In the genomic region with DNA sequence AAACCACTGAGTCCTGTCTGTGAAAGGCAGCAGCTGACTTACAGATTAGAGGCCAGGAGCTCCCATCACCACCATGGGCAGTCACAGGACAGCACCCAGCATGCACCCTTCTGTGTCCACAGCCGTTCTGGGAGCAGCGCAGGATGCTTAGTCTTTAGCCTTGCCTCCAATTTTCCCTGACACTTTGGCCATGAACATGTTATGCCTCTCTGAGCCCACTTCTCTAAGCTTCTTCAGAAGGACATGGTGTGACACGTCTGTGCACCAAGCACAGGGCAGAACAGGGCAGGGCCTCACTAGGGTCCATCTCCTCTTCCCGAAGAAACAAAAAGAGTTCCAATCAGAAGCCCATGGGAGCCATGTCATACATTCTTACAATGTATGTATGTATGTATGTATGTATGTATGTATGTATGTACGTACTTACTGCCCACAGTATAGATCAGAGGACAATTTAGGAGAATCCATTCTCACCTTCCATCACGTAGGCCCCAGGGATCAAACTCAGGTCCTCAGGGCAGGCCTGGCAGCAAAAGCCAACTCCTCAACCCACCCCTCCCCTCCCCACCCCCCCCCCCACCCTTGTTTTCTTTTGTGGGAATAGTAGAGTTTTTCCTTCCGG, we compare ENCODE assay signal across 24 mouse cellular contexts. TPM values are rescaled to one million over a fixed set of nuclear protein-coding genes. Genes with fewer than 3 reads are reported as not detected.
DNase-seq lines count a peak whose midpoint lies in the region; ATAC-seq and TF ChIP-seq lines count a peak whose summit lies in the region.
"Had no signal": no experiment of that assay in that cellular context is flagged by ENCODE, and none has a peak within 500 bp of the region (broad histone marks: within the 10 kb centered on the region; RNA-seq: fewer than 3 reads in every experiment).

No protein-coding gene starts in this region.

- H3K36me3 ChIP-seq in forebrain, embryonic 10.5 days (replicated peaks) = peaks cover 18% of the 10 kb centered on the region
- no peaks in the 10 kb centered on the region for H3K36me3 ChIP-seq in forebrain, embryonic 11.5 days (ENCODE audit: control insufficient read depth, insufficient read depth, low read length)
- H3K36me3 ChIP-seq in heart, embryonic 12.5 days = peaks cover 34% of the 10 kb centered on the region
- H3K36me3 ChIP-seq in midbrain, embryonic 10.5 days = peaks cover 13% of the 10 kb centered on the region; the same call in 1 of the 2 replicates
- H3K36me3 ChIP-seq in midbrain, embryonic 14.5 days (ENCODE audit: control insufficient read depth, insufficient read depth, low read length) = no peaks in the 10 kb centered on the region
- H3K36me3 ChIP-seq in stomach, postnatal 0 days (ENCODE audit: control insufficient read depth, insufficient read depth, low read length) = peaks cover 2% of the 10 kb centered on the region
- H3K36me3 ChIP-seq: neural tube, embryonic 13.5 days had no signal

- TF ChIP-seq EP300 in stomach, postnatal 0 days (optimal IDR thresholded peaks at IDR 0.05) = no peak

- WGBS in forebrain, embryonic 10.5 days = 87% methylated on average over 7 of the region's 7 CpGs
- WGBS in forebrain, embryonic 11.5 days = 78% methylated on average over 7 of the region's 7 CpGs
- WGBS in heart, embryonic 12.5 days = 76% methylated on average over 7 of the region's 7 CpGs
- WGBS in midbrain, embryonic 10.5 days = 78% methylated on average over 7 of the region's 7 CpGs
- 80% methylated on average over 7 of the region's 7 CpGs for WGBS in midbrain, embryonic 14.5 days
- WGBS in stomach, postnatal 0 days = 67% methylated on average over 7 of the region's 7 CpGs

- H3K9me3 ChIP-seq in forebrain, embryonic 10.5 days = no peaks in the 10 kb centered on the region
- no peaks in the 10 kb centered on the region for H3K9me3 ChIP-seq in forebrain, embryonic 11.5 days (ENCODE audit: control insufficient read depth, low read length)
- no peaks in the 10 kb centered on the region for H3K9me3 ChIP-seq in heart, embryonic 12.5 days (replicated peaks)
- H3K9me3 ChIP-seq in midbrain, embryonic 10.5 days (replicated peaks) = no peaks in the 10 kb centered on the region
- H3K9me3 ChIP-seq in midbrain, embryonic 14.5 days (ENCODE audit: control insufficient read depth, low read length) = no peaks in the 10 kb centered on the region
- no peaks in the 10 kb centered on the region for H3K9me3 ChIP-seq in stomach, postnatal 0 days (ENCODE audit: control insufficient read depth, low read length)
- H3K9me3 ChIP-seq: liver, embryonic 12.5 days; neural tube, embryonic 13.5 days had no signal

- H3K9ac ChIP-seq in forebrain, embryonic 11.5 days (ENCODE audit: low read length) = no peak overlapping the region
- no peak overlapping the region for H3K9ac ChIP-seq in heart, embryonic 12.5 days
- H3K9ac ChIP-seq in midbrain, embryonic 14.5 days (replicated peaks; ENCODE audit: low read length) = no peak overlapping the region
- H3K9ac ChIP-seq in stomach, postnatal 0 days (ENCODE audit: low read length) = no peak overlapping the region
- H3K9ac ChIP-seq: liver, embryonic 12.5 days; lung, embryonic 14.5 days; neural tube, embryonic 13.5 days had no signal

- no peaks in the 10 kb centered on the region for H3K27me3 ChIP-seq in forebrain, embryonic 10.5 days (ENCODE audit: poor library complexity, severe bottlenecking)
- H3K27me3 ChIP-seq in forebrain, embryonic 11.5 days (ENCODE audit: control insufficient read depth, insufficient read depth, low read length) = no peaks in the 10 kb centered on the region
- no peaks in the 10 kb centered on the region for H3K27me3 ChIP-seq in heart, embryonic 12.5 days (replicated peaks)
- H3K27me3 ChIP-seq in midbrain, embryonic 10.5 days (ENCODE audit: low read depth, poor library complexity, severe bottlenecking) = no peaks in the 10 kb centered on the region
- H3K27me3 ChIP-seq in midbrain, embryonic 14.5 days (ENCODE audit: control insufficient read depth, insufficient read depth, low read length) = no peaks in the 10 kb centered on the region
- H3K27me3 ChIP-seq in stomach, postnatal 0 days (ENCODE audit: control insufficient read depth, insufficient read depth, low read length) = no peaks in the 10 kb centered on the region
- H3K27me3 ChIP-seq: liver, embryonic 12.5 days; neural tube, embryonic 13.5 days had no signal

- no peak for ATAC-seq in forebrain, embryonic 11.5 days (replicated peaks; ENCODE audit: low FRiP score)
- ATAC-seq in heart, embryonic 12.5 days (ENCODE audit: insufficient number of reproducible peaks, low FRiP score) = no peak
- ATAC-seq in midbrain, embryonic 14.5 days (ENCODE audit: low FRiP score, low TSS enrichment) = no peak
- ATAC-seq in stomach, postnatal 0 days (ENCODE audit: low FRiP score, low TSS enrichment) = peak; percentile 41; the same call in 1 of the 2 replicates
- ATAC-seq: liver, embryonic 12.5 days had no signal

- no peak overlapping the region for H3K4me2 ChIP-seq in forebrain, embryonic 11.5 days (ENCODE audit: low read depth, low read length, severe bottlenecking)
- H3K4me2 ChIP-seq in heart, embryonic 12.5 days = no peak overlapping the region
- H3K4me2 ChIP-seq in midbrain, embryonic 14.5 days (ENCODE audit: low read length) = no peak overlapping the region
- no peak overlapping the region for H3K4me2 ChIP-seq in stomach, postnatal 0 days (replicated peaks; ENCODE audit: low read depth)
- H3K4me2 ChIP-seq: liver, embryonic 12.5 days; lung, embryonic 14.5 days; neural tube, embryonic 13.5 days had no signal

- H3K27ac ChIP-seq in forebrain, embryonic 10.5 days = peak overlapping the region; percentile 40; the same call in 1 of the 2 replicates
- H3K27ac ChIP-seq in forebrain, embryonic 11.5 days (ENCODE audit: low read depth, low read length) = no peak overlapping the region
- peak overlapping the region; percentile 58 for H3K27ac ChIP-seq in heart, embryonic 12.5 days (ENCODE audit: poor library complexity, severe bottlenecking)
- peak overlapping the region; percentile 47 for H3K27ac ChIP-seq in midbrain, embryonic 10.5 days (replicated peaks)
- no peak overlapping the region for H3K27ac ChIP-seq in midbrain, embryonic 14.5 days (replicated peaks; ENCODE audit: low read depth, low read length)
- 0 out of 2 replicates have a peak overlapping the region, but pooled peaks have one; percentile 26 for H3K27ac ChIP-seq in stomach, postnatal 0 days (replicated peaks)
- H3K27ac ChIP-seq: left cerebral cortex, adult 2 months; liver, embryonic 12.5 days; neural tube, embryonic 13.5 days had no signal

- H3K4me3 ChIP-seq in forebrain, embryonic 10.5 days = no peak overlapping the region
- no peak overlapping the region for H3K4me3 ChIP-seq in forebrain, embryonic 11.5 days (ENCODE audit: low read depth, low read length)
- no peak overlapping the region for H3K4me3 ChIP-seq in heart, embryonic 12.5 days
- no peak overlapping the region for H3K4me3 ChIP-seq in midbrain, embryonic 10.5 days
- H3K4me3 ChIP-seq in midbrain, embryonic 14.5 days (replicated peaks; ENCODE audit: low read depth, low read length) = no peak overlapping the region
- no peak overlapping the region for H3K4me3 ChIP-seq in stomach, postnatal 0 days (ENCODE audit: low read depth, low read length)
- H3K4me3 ChIP-seq: left cerebral cortex, adult 2 months; liver, embryonic 12.5 days; neural tube, embryonic 13.5 days had no signal

- no peak for DNase-seq in forebrain, embryonic 10.5 days (ENCODE audit: extremely low spot score, low spot score)
- DNase-seq in forebrain, embryonic 11.5 days (ENCODE audit: low spot score) = no peak
- DNase-seq in heart, adult 9 months (ENCODE audit: low spot score in 2 of 2) = no peak
- DNase-seq in midbrain, embryonic 10.5 days (ENCODE audit: low spot score) = no peak
- DNase-seq in midbrain, embryonic 14.5 days = no peak
- DNase-seq in stomach, postnatal 0 days (ENCODE audit: low spot score) = no peak
- no peak for DNase-seq in embryo, embryonic 10.5 days (ENCODE audit: low spot score)
- DNase-seq: adrenal gland, adult 8-10 months; cerebellum, postnatal 10 days; gastrocnemius, postnatal 10 days; kidney, postnatal 4 days; layer of hippocampus, adult 9-11 months; left cerebral cortex, postnatal 4 days; right cerebral cortex, adult 18-20 months; thymus, adult 18-20 months; thymus, postnatal 4 days had no signal

- no peak for TF ChIP-seq CTCF in stomach, postnatal 0 days (IDR thresholded peaks at IDR 0.05; ENCODE audit: low read depth)

- H3K4me1 ChIP-seq in forebrain, embryonic 10.5 days = peaks cover 17% of the 10 kb centered on the region
- no peaks in the 10 kb centered on the region for H3K4me1 ChIP-seq in forebrain, embryonic 11.5 days (replicated peaks; ENCODE audit: control insufficient read depth, insufficient read depth, low read length)
- H3K4me1 ChIP-seq in heart, embryonic 12.5 days (replicated peaks) = peaks cover 44% of the 10 kb centered on the region
- H3K4me1 ChIP-seq in midbrain, embryonic 10.5 days = peaks cover 13% of the 10 kb centered on the region
- H3K4me1 ChIP-seq in midbrain, embryonic 14.5 days (ENCODE audit: control insufficient read depth, insufficient read depth, low read length) = no peaks in the 10 kb centered on the region
- no peaks in the 10 kb centered on the region; the same call in 1 of the 2 replicates for H3K4me1 ChIP-seq in stomach, postnatal 0 days (replicated peaks; ENCODE audit: control insufficient read depth, insufficient read depth)
- H3K4me1 ChIP-seq: neural tube, embryonic 13.5 days had no signal

RNA-seq across cellular contexts. Expression of gene Pdlim1, which starts 24.9 kb away (rescaled TPM):
- polyA plus RNA-seq in forebrain, embryonic 10.5 days (2016; fragmentation: Nextera tagmentation; extraction: Ambion mirVana) = 96.1 and 108 TPM in 2 replicates
- 71.2 and 73.9 TPM in 2 replicates for polyA plus RNA-seq in forebrain, embryonic 11.5 days (2014; fragmentation: Nextera tagmentation; extraction: Ambion mirVana)
- polyA plus RNA-seq in heart, embryonic 12.5 days (2016; fragmentation: Nextera tagmentation; extraction: Ambion mirVana) = 311 and 316 TPM in 2 replicates
- polyA plus RNA-seq in midbrain, embryonic 10.5 days (2016; fragmentation: Nextera tagmentation; extraction: Ambion mirVana) = 97.3 and 109 TPM in 2 replicates
- 4.8 and 12.7 TPM in 2 replicates for polyA plus RNA-seq in midbrain, embryonic 14.5 days (2014; fragmentation: Nextera tagmentation; extraction: Ambion mirVana)
- 288 and 298 TPM in 2 replicates for polyA plus RNA-seq in stomach, postnatal 0 days (2015; fragmentation: Nextera tagmentation; extraction: Ambion mirVana)

RNA-seq across cellular contexts. Expression of gene Cyp2c70, which starts 59.6 kb away (rescaled TPM):
- not detected in 2 replicates for polyA plus RNA-seq in forebrain, embryonic 10.5 days (2016; fragmentation: Nextera tagmentation; extraction: Ambion mirVana)
- not detected in 2 replicates for polyA plus RNA-seq in forebrain, embryonic 11.5 days (2014; fragmentation: Nextera tagmentation; extraction: Ambion mirVana)
- not detected in 2 replicates for polyA plus RNA-seq in heart, embryonic 12.5 days (2016; fragmentation: Nextera tagmentation; extraction: Ambion mirVana)
- polyA plus RNA-seq in midbrain, embryonic 10.5 days (2016; fragmentation: Nextera tagmentation; extraction: Ambion mirVana) = not detected in 2 replicates
- polyA plus RNA-seq in midbrain, embryonic 14.5 days (2014; fragmentation: Nextera tagmentation; extraction: Ambion mirVana) = not detected in 2 replicates
- polyA plus RNA-seq in stomach, postnatal 0 days (2015; fragmentation: Nextera tagmentation; extraction: Ambion mirVana) = 0.67 and 0.93 TPM in 2 replicates
- polyA plus RNA-seq: embryonic facial prominence, embryonic 14.5 days; hindbrain, embryonic 11.5 days; kidney, embryonic 14.5 days; lung, embryonic 14.5 days; neural tube, embryonic 13.5 days had no signal

Comparison
In these comparisons a context has a peak if more than half of its experiments do, and no peak if none do; other contexts are left out.
1. H3K27ac ChIP-seq: peak in forebrain, embryonic 10.5 days (single experiment), heart, embryonic 12.5 days (single experiment), midbrain, embryonic 10.5 days (single experiment) and stomach, postnatal 0 days (single experiment); none in forebrain, embryonic 11.5 days (single experiment) and midbrain, embryonic 14.5 days (single experiment).